Mouse (Mus musculus) liver, postnatal 0 days (tissue): Measurements from ENCODE around the gene Pde9a. TPM values are rescaled to one million over a fixed set of nuclear protein-coding genes. Genes with fewer than 3 reads are reported as not detected.

ENCODE experiments used
- ATAC-seq: fragments of 200-750 bp; cut with Nextera tagmentation; 2 replicates; pipeline ENCODE4 v1.8.0; 2017; ENCODE audit warnings: mild to moderate bottlenecking, moderate library complexity
- DNase-seq: peaks from one replicate; pipeline ENCODE4 v3.0.0-alpha.2; 2016
- H3K27ac ChIP-seq: fragments of 300-500 bp; sonication (generic); 2 replicates; pipeline ENCODE4 v1.5.1; 2014; ENCODE audit warnings: antibody characterized with exemption, moderate library complexity, mild to moderate bottlenecking, low read depth
- H3K27me3 ChIP-seq: fragments of 300-500 bp; sonication (generic); 2 replicates; pipeline ENCODE4 v1.6.1; 2014; ENCODE audit warnings: low read length, control low read depth, mixed read lengths; ENCODE audit not compliant: insufficient read depth
- H3K36me3 ChIP-seq: fragments of 300-500 bp; sonication (generic); replicated peaks from 2 replicates; pipeline ENCODE4 v1.6.1; 2014; ENCODE audit warnings: mild to moderate bottlenecking, control low read depth, low read length, moderate library complexity, mixed read lengths; ENCODE audit not compliant: insufficient read depth
- H3K4me1 ChIP-seq: fragments of 300-500 bp; sonication (generic); 2 replicates; pipeline ENCODE4 v1.6.1; 2014; ENCODE audit warnings: antibody characterized with exemption, mild to moderate bottlenecking, control low read depth; ENCODE audit not compliant: insufficient read depth
- H3K4me2 ChIP-seq: fragments of 300-500 bp; sonication (generic); 2 replicates; pipeline ENCODE4 v1.6.1; 2014; ENCODE audit warnings: low read depth, mild to moderate bottlenecking, low read length, moderate library complexity, mixed read lengths
- H3K4me3 ChIP-seq: fragments of 300-500 bp; sonication (generic); 2 replicates; pipeline ENCODE4 v1.5.1; 2014; ENCODE audit warnings: low read depth, low read length
- H3K9ac ChIP-seq: fragments of 300-500 bp; sonication (generic); replicated peaks from 2 replicates; pipeline ENCODE4 v1.6.1; 2014; ENCODE audit warnings: mild to moderate bottlenecking, moderate library complexity
- H3K9me3 ChIP-seq: fragments of 300-500 bp; sonication (generic); 2 replicates; pipeline ENCODE4 v1.6.1; 2016; ENCODE audit warnings: mild to moderate bottlenecking, control low read depth, low read length, mixed read lengths
- CTCF ChIP-seq: sonication (generic); IDR thresholded peaks from 2 replicates; pipeline ENCODE4 v1.5.1; 2016; ENCODE audit warnings: antibody characterized with exemption, low read depth
- EP300 ChIP-seq: IDR thresholded peaks from 2 replicates; pipeline ENCODE4 v1.6.1; 2016; ENCODE audit warnings: antibody characterized with exemption, low read depth, mild to moderate bottlenecking
- WGBS: fragments of 180-500 bp; shearing (Covaris S2); extraction: QIAGEN DNeasy Blood & Tissue Kit; methylation state at CpG from one replicate; pipeline ENCODE4 v1.1.7; 2014; ENCODE audit not compliant: insufficient replicate concordance; 5-methylcytosine and 5-hydroxymethylcytosine counted together
- polyA plus RNA-seq: library from polyadenylated mRNA; unstranded; fragments of >200 nt; fragmentation: Nextera tagmentation; extraction: Ambion mirVana; gene quantifications from 2 replicates; pipeline ENCODE4 v1.2.1, GENCODE M21; 2015

Gene Pde9a
- polyA plus RNA-seq, 1 experiment from 2014 or later, result 7.6 TPM

- no peak overlapping the region for H3K9ac ChIP-seq
- no peak for DNase-seq
- 78% methylated on average over 9 of the region's 9 CpGs for WGBS
- TF ChIP-seq EP300, result no peak
- no peak for TF ChIP-seq CTCF
- no peaks in the 10 kb centered on the region for H3K4me1 ChIP-seq
- no peaks in the 10 kb centered on the region for H3K27me3 ChIP-seq
- 0 out of 2 replicates have a peak, but pooled peaks cover 3% of the 10 kb centered on the region for H3K36me3 ChIP-seq
- no peak overlapping the region for H3K4me2 ChIP-seq
- no peak overlapping the region for H3K4me3 ChIP-seq
- ATAC-seq, result no peak
- H3K27ac ChIP-seq, result no peak overlapping the region
- no peaks in the 10 kb centered on the region for H3K9me3 ChIP-seq
Observed at GRCm38 (mm10) chr17:31415258-31415657, 29.2 kb downstream of the Pde9a start.

GRCm38 (mm10) chr17:31418804-31419597 is 33.0 kb downstream of the Pde9a start:
- Histone ChIP-seq H3K36me3 (0 out of 2 replicates have a peak, but pooled peaks cover 3% of the 10 kb centered on the region), H3K27me3 (no peaks in the 10 kb centered on the region), H3K9me3 (no peaks in the 10 kb centered on the region), H3K9ac (no peak overlapping the region), H3K4me3 (no peak overlapping the region), H3K4me2 (no peak overlapping the region), H3K27ac (no peak overlapping the region), H3K4me1 (no peaks in the 10 kb centered on the region)
- TF ChIP-seq EP300, result no peak
- no peak for TF ChIP-seq CTCF
- 76% methylated on average over 17 of the region's 17 CpGs for WGBS
- ATAC-seq (no peak), DNase-seq (no peak)

- WGBS, result 55% methylated on average over 2 of the region's 2 CpGs
- H3K4me3 ChIP-seq, result no peak overlapping the region
- 0 out of 2 replicates have a peak, but pooled peaks cover 4% of the 10 kb centered on the region for H3K4me1 ChIP-seq
- H3K27me3 ChIP-seq, result no peaks in the 10 kb centered on the region
- H3K9ac ChIP-seq, result no peak overlapping the region
- TF ChIP-seq CTCF (no peak), EP300 (no peak)
- no peak overlapping the region for H3K4me2 ChIP-seq
- ATAC-seq (no peak), DNase-seq (no peak)
- no peaks in the 10 kb centered on the region for H3K9me3 ChIP-seq
- 0 out of 2 replicates have a peak, but pooled peaks cover 3% of the 10 kb centered on the region for H3K36me3 ChIP-seq
- H3K27ac ChIP-seq, result no peak overlapping the region
Observed at GRCm38 (mm10) chr17:31419598-31419950, 33.6 kb downstream of the Pde9a start.

- WGBS, result 52% methylated on average over 3 of the region's 3 CpGs
Observed at GRCm38 (mm10) chr17:31419995-31420394, 34.0 kb downstream of the Pde9a start.

GRCm38 (mm10) chr17:31420658-31421057 is 34.6 kb downstream of the Pde9a start:
- no peak for TF ChIP-seq EP300
- TF ChIP-seq CTCF, result no peak
- Histone ChIP-seq H3K27ac (no peak overlapping the region), H3K9me3 (no peaks in the 10 kb centered on the region), H3K9ac (no peak overlapping the region), H3K36me3 (0 out of 2 replicates have a peak, but pooled peaks cover 3% of the 10 kb centered on the region), H3K4me3 (no peak overlapping the region), H3K4me2 (no peak overlapping the region), H3K4me1 (0 out of 2 replicates have a peak, but pooled peaks cover 4% of the 10 kb centered on the region), H3K27me3 (no peaks in the 10 kb centered on the region)
- 87% methylated on average over 16 of the region's 16 CpGs for WGBS
- ATAC-seq (no peak), DNase-seq (no peak)

More at GRCm38 (mm10) chr17:31419995-31420394, 34.0 kb downstream of the Pde9a start:
- H3K9ac ChIP-seq, result no peak overlapping the region
- 0 out of 2 replicates have a peak, but pooled peaks cover 3% of the 10 kb centered on the region for H3K36me3 ChIP-seq
- no peaks in the 10 kb centered on the region for H3K9me3 ChIP-seq
- ATAC-seq, result no peak
- H3K4me1 ChIP-seq, result 0 out of 2 replicates have a peak, but pooled peaks cover 4% of the 10 kb centered on the region
- no peaks in the 10 kb centered on the region for H3K27me3 ChIP-seq
- H3K4me2 ChIP-seq, result no peak overlapping the region
- H3K27ac ChIP-seq, result no peak overlapping the region
- DNase-seq, result no peak
- H3K4me3 ChIP-seq, result no peak overlapping the region
- no peak for TF ChIP-seq CTCF
- no peak for TF ChIP-seq EP300

- no peak overlapping the region for H3K4me2 ChIP-seq
- no peak for TF ChIP-seq CTCF
- no peaks in the 10 kb centered on the region for H3K27me3 ChIP-seq
- H3K9me3 ChIP-seq, result no peaks in the 10 kb centered on the region
- no peak overlapping the region for H3K27ac ChIP-seq
- H3K9ac ChIP-seq, result no peak overlapping the region
- 95% methylated on average over 1 of the region's 1 CpGs for WGBS
- ATAC-seq, result no peak
- no peak overlapping the region for H3K4me3 ChIP-seq
- DNase-seq, result no peak
- H3K4me1 ChIP-seq, result 0 out of 2 replicates have a peak, but pooled peaks cover 4% of the 10 kb centered on the region
- H3K36me3 ChIP-seq, result no peaks in the 10 kb centered on the region
Observed at GRCm38 (mm10) chr17:31422381-31422780, 36.4 kb downstream of the Pde9a start.
